Mouse (Mus musculus) granulocyte monocyte progenitor cell, adult 5-6 weeks (primary cell): ENCODE results near the gene Bik. TPM values are rescaled to one million over a fixed set of nuclear protein-coding genes. Genes with fewer than 3 reads are reported as not detected.
A peak's percentile ranks its signal among the peaks of the same experiment; 100 is the strongest.

Source experiments
- ATAC-seq: replicated peaks from 2 replicates; pipeline ENCODE4 v1.8.0; 2016; ENCODE audit warnings: mild to moderate bottlenecking, moderate TSS enrichment, inconsistent platforms; ENCODE audit not compliant: poor library complexity, severe bottlenecking
- total RNA-seq, 2 experiments: library from RNA; stranded (forward) in 1 of 2; stranded (reverse) in 1 of 2; fragments of 200-712, 200-1000 nt in 1 of 2; fragments of >200 nt in 1 of 2; fragmentation: Nextera tagmentation in 1 of 2; gene quantifications; 2 replicates each; pipeline ENCODE4 v1.2.3; 2014 to 2017

Bik gene
- total RNA-seq, 2 experiments from 2014 or later: not detected

- no peak for ATAC-seq
Observed at GRCm38 (mm10) chr15:83541647-83542287, 15.1 kb downstream of the Bik start.

GRCm38 (mm10) chr15:83546029-83546428, 19.4 kb downstream of the Bik start:
- ATAC-seq: no peak

DNA sequence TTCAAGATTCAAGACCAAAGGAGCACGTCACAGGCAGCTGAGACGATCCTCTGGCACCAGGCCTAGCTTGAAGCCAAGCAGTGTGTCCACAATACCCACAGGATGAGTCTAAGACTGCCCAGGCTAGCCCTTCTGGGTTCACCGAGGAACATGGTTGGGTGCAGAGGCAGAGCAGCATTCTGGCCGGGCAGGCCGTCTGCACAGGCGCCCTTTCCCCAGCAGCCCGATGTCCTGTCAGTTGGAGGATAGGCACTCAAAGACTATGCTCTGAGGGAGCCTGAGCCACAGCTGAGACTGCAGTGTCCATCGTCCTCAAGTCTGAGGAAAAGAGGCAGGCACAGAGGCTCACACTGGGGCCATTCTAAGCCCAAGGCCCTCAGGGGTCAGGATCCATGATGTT, 20.5 kb downstream of the Bik start:
- ATAC-seq: no peak

DNA sequence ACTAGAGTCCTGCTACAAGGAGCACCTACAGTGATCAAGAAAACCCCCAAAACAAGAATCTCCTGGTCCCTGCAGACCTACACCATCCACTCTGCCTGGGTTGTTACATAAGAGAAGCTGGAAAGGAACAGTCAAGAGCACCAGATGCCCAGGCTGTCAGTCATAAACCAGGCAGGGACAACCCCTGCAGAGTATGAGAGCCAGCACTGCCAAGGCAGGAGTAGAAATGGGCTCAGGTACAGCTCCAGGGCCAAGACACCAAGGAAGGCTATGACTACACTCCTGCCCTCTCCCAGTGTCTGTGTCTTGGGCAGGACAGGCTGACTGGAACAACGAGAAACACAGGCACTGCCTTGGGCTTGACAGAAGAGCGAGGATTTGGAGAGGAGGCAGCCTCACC, 23.5 kb downstream of the Bik start:
- no peak for ATAC-seq

DNA sequence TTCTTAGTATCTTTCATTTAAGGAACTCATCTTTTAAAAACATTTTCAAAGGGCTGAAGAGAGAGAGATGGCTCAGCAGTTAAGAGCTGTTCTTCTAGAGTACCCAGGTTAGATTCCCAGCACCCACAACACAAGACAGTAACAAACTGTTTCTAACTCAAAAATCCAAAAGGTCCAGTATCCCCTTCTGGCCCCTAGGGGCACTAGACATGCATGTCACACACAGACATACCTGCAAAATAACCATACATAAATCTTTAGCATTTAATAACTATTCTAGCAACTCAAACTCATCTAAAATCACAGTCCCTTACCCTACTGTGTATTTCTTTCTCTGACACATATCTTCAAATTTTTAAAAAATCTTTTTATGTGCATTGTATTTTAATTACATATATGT, 27.2 kb downstream of the Bik start:
- no peak for ATAC-seq

GRCm38 (mm10) chr15:83555161-83555974, 28.7 kb downstream of the Bik start:
- ATAC-seq: peak; percentile 86

DNA sequence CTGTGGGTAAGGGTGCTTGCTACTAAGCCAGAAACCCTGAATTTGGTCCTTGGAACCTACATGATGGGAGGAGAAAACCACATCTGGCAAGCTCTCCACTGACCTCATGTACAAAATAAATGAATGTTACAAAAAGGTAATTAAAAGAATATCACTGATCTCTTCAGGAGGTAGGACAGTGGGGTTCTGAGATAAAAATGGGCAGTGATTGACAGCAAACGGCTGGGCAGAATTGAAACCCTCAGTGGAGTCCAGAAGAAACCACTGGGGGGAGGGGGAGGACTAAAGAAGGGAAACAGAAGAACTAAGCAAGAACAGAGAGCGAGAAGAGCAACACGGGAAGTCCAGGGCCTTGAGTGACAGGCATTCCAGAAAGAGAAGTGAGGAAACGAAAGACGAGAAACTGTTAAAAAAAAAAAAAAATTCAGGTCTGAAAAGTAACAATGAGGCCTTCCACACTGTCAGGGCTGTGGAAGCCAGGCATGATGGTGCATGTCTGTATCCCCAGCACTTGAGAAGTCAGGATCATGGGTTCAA, 34.3 kb downstream of the Bik start:
- ATAC-seq: peak; percentile 43

- peak; percentile 61 for ATAC-seq
Observed at GRCm38 (mm10) chr15:83562626-83563270, 36.1 kb downstream of the Bik start.

- peak; percentile 60 for ATAC-seq
Observed at GRCm38 (mm10) chr15:83563327-83563856, 36.7 kb downstream of the Bik start, which contains the start of the genes Tspo and Mcat. Tspo (plus strand) TSS chr15:83563592. Mcat (minus strand) TSS chr15:83563787.

DNA sequence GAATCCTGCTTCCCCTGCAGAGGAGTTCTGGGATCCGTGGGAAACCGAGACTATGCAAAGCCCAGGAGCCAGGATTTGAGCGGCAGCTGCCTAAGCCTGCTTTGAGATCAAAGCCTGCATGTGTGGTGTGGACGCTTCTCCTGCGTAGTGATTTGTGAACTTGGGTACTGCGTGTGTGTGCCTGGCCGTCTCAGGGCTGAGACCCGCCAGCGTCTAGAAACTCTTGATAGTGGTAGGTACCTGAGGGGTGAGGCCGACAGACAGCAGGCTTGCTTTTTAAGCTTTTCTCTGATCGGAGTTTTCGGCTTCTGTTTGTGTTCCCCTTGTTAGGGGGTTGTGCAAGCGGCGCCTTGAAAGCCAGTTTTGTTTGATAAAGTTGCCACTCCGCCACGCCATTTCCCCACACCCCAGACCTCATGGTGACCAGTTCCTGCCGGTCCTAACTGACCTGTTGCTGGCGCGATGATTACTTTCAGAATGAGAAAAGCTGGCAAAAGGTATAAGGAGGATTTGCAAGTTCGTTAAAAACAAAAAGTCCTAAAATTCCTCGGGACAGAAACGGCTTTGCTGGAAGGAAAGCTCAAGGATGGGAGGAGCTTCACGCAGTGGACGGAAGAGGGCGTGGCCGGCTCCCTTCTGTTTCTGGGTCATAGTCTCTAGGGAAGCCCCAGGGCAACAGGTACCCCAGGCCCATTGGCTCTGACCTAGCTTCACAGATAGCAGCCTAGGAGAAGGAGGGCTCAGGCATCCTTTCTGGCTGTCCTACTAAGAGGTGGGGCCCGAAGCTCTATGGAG, 37.4 kb downstream of the Bik start:
- ATAC-seq: peak; percentile 38

DNA sequence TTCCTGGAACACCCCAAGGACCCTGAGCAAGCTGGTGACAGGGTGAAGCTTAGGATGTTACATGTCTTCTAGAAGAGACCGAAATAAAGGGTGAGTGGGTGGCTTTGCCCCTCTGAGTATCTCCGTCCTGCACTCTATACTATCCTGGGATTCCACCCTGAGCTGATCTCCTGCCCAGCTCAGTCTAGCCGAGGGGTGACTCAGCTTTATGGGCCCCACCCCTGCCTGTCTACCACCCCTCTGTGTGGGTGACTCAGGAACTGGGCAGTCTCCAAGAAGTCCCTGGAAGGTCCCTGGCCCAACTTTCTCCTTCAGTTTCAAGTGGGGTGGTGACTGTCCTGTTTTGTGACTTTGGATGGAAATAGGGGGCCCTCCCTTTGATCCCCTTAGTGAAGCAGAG, 38.8 kb downstream of the Bik start:
- ATAC-seq: no peak

DNA sequence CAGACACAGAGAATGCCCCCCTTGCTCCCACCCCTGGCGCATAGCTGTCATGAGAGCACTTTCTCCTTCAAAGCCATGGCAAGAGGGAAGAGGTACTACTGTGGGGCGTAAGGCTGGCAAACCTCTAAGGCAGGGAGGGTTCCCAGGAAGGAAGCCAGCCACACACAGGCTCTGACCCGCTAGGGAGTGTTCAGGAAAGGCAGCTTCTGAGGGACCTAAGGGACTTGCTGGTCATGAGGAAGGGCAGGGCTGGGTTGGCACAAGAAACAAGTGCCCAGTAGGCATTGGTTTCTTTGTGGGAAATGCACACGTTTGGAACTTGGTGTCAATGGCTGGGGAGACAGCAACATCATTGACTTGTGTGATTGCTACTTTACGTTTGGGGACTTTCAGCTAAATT, 39.3 kb downstream of the Bik start:
- ATAC-seq: no peak

DNA sequence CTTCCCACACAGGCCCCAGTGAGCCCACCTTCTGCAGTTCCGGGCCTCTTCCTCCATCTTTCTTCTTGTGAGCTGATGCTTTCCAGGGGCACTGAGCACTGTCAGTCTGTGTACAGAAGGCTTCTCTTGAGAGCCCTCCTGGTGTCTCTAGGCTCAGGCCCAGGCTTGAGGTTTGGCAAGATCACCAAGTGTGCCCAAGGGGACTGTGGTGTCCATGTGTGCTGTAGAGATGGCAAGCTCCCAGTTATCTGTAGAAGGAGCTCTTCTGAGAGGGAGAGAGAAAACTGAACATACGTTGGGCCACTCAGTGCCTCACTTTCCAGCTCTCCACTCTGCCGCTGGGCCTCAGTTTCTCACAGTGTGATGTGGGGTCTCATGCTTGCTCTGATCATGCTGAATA, 41.1 kb downstream of the Bik start:
- no peak for ATAC-seq

DNA sequence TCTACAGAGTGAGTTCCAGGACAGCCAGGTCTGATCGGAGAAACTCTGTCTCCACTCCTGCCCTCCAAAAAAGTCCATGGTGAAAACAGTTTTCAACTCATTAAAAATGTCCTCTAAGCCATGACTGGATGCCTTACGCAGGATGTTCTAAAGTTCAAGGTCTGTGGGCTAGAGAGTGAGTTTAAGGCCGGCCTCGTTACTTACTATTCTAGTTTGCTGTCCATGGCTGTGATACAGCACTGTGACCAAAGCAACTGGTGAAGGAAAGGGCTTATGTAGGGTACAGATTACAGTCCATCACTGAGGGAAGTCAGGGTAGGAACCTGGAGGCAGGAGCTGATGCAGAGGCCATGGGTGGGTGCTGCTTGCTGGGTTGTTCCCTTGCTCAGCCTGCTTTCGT, 41.9 kb downstream of the Bik start:
- ATAC-seq: no peak

DNA sequence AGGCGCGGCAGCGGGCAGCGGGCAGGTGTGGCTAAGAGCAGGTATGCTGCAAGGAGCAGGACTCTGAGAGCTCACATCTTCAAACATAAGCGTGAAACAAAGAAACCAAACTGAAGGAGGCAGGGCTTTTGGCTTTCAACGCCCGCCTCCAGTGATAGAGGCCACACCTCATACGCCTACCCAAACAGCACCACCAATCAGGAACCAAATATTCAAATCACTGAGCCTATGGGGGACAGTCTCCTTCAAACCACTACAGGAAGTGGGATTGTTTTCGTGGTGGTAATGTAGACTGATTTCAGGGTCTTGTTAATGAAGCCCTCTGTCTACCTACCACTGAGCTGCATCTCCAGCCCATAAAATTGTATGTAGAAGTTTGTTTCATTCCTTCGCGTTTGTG, 43.0 kb downstream of the Bik start:
- ATAC-seq: peak; percentile 69

DNA sequence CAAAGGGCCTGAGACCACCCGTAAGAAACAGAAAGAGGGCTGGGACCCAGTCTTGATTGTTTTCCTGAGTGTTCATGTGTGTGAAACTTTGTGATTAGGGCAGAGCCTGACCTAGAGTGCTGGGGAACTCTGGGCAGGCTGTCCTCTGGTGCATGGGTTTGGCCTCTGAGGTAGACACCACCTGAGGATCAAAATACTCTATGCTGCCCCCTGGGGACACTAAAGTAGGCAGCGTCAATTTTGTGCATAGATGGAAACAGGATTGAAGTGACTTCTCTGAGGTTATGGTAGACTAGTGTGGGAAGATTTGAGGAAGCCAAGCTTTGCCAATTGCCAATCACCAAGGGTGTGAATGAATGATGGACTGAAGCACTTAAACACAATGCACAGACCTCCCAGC, 44.0 kb downstream of the Bik start:
- peak; percentile 39 for ATAC-seq

- no peak for ATAC-seq
Observed at GRCm38 (mm10) chr15:83571636-83572035, 45.0 kb downstream of the Bik start.

- no peak for ATAC-seq
Observed at GRCm38 (mm10) chr15:83572132-83572531, 45.5 kb downstream of the Bik start.

- ATAC-seq: no peak
Observed at GRCm38 (mm10) chr15:83573606-83574005, 46.9 kb downstream of the Bik start.

DNA sequence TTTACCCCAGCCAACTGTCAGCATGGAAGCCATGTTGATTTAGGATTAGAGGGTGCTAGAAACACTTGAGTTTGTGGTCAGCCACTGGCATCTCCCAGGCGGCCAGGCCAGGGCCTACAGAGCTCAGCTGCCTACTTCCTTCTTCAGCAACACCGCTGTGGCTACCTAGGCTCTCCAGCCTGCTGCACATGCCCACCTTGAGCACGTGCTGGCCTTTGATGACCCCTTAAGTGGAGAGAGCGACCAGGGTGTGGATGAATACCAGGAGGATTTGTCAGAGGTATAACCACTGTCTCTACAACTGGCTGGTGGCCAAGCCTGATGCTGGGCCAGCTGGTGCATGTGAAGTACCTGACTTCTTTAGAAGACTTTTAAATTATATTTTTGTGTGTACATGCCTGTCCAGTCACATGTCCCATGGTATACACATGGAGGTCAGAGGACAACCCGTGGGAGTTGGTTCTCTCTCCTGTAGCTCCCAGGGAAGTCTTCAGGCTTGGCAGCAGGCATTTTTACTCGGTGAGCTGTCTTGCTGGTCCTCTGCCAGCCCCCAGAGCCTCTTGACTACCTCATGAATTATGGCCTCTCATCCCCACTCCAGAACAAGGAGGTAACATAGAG, 48.2 kb downstream of the Bik start:
- no peak for ATAC-seq
